Mouse (Mus musculus) urinary bladder, adult 2 months (tissue): ENCODE data around the gene Ica1. TPM values are rescaled to one million over a fixed set of nuclear protein-coding genes. Genes with fewer than 3 reads are reported as not detected.

Source experiments
- DNase-seq: peaks from one replicate; pipeline ENCODE4 v3.0.0; 2022; ENCODE audit warnings: low spot score
- polyA plus RNA-seq: library from polyadenylated mRNA; depleted of rRNA; stranded (reverse); fragments of >200 nt; gene quantifications from 2 replicates; pipeline ENCODE4 v1.2.3, GENCODE M21; 2012

The Ica1 gene
- polyA plus RNA-seq, 1 experiment: 18.4 TPM

- DNase-seq: no peak
Measured at GRCm38 (mm10) chr6:8686678-8687580, 91.4 kb downstream of the Ica1 start.

GRCm38 (mm10) chr6:8683379-8683778 lies 94.9 kb downstream of the Ica1 start:
- DNase-seq: no peak

- no peak for DNase-seq
Measured at GRCm38 (mm10) chr6:8680931-8681330, 97.4 kb downstream of the Ica1 start.

GRCm38 (mm10) chr6:8673013-8673412 lies 105.3 kb downstream of the Ica1 start:
- DNase-seq: no peak

GRCm38 (mm10) chr6:8669343-8669742 lies 108.9 kb downstream of the Ica1 start:
- DNase-seq: no peak

- no peak for DNase-seq
Measured at GRCm38 (mm10) chr6:8668013-8668811, 110.1 kb downstream of the Ica1 start.

- DNase-seq: no peak
Measured at GRCm38 (mm10) chr6:8665786-8666185, 112.5 kb downstream of the Ica1 start.

GRCm38 (mm10) chr6:8664956-8665355 lies 113.3 kb downstream of the Ica1 start:
- no peak for DNase-seq

- no peak for DNase-seq
Measured at GRCm38 (mm10) chr6:8663092-8663740, 115.1 kb downstream of the Ica1 start.

- no peak for DNase-seq
Measured at GRCm38 (mm10) chr6:8661404-8661803, 116.9 kb downstream of the Ica1 start.

- DNase-seq: no peak
Measured at GRCm38 (mm10) chr6:8660076-8660475, 118.2 kb downstream of the Ica1 start.

GRCm38 (mm10) chr6:8659194-8659959 lies 118.9 kb downstream of the Ica1 start:
- no peak for DNase-seq

- no peak for DNase-seq
Measured at GRCm38 (mm10) chr6:8658431-8658830, 119.9 kb downstream of the Ica1 start.

GRCm38 (mm10) chr6:8657459-8657858 lies 120.8 kb downstream of the Ica1 start:
- DNase-seq: no peak

GRCm38 (mm10) chr6:8655454-8655853 lies 122.8 kb downstream of the Ica1 start:
- no peak for DNase-seq

GRCm38 (mm10) chr6:8650413-8650812 lies 127.9 kb downstream of the Ica1 start:
- DNase-seq: no peak

- DNase-seq: no peak
Measured at GRCm38 (mm10) chr6:8649295-8649865, 128.9 kb downstream of the Ica1 start.

GRCm38 (mm10) chr6:8648185-8648901 lies 129.9 kb downstream of the Ica1 start:
- DNase-seq: no peak

GRCm38 (mm10) chr6:8647513-8648184 lies 130.6 kb downstream of the Ica1 start:
- no peak for DNase-seq

- DNase-seq: no peak
Measured at GRCm38 (mm10) chr6:8645708-8646107, 132.6 kb downstream of the Ica1 start.
